Mouse (Mus musculus): ENCODE measurements around the gene Stx1b. TPM values are rescaled to one million over a fixed set of nuclear protein-coding genes. Genes with fewer than 3 reads are reported as not detected.

Stx1b gene
- polyA plus RNA-seq, 1 experiment = 0.01 TPM

- no peak overlapping the region for H3K4me3 ChIP-seq (ENCODE audit: insufficient read depth, poor library complexity, severe bottlenecking)
- TF ChIP-seq MAX (IDR thresholded peaks at IDR 0.05) (no peak), MYOG (IDR thresholded peaks at IDR 0.05; ENCODE audit: control insufficient read depth, extremely low read depth, insufficient read length) (no peak), USF1 (IDR thresholded peaks at IDR 0.05; ENCODE audit: low read depth) (no peak), FOSL1 (IDR thresholded peaks at IDR 0.05; ENCODE audit: insufficient read depth, low read length, poor library complexity, severe bottlenecking) (no peak), CTCF (IDR thresholded peaks at IDR 0.05; ENCODE audit: control insufficient read depth, insufficient read depth, insufficient read length) (no peak), MYOD1 (IDR thresholded peaks at IDR 0.05; ENCODE audit: control insufficient read depth, insufficient read length, low read depth) (no peak), CEBPB (IDR thresholded peaks at IDR 0.05; ENCODE audit: low read depth) (no peak)
- H3K36me3 ChIP-seq (ENCODE audit: control insufficient read depth, insufficient read depth) = no peaks in the 10 kb centered on the region
- H3K79me3 ChIP-seq (ENCODE audit: low read depth) = no peaks in the 10 kb centered on the region
- H3K27me3 ChIP-seq (ENCODE audit: control insufficient read depth, insufficient read depth, insufficient read length) = peaks cover 4% of the 10 kb centered on the region
- H3ac ChIP-seq (ENCODE audit: control insufficient read depth, insufficient read length, low read depth) = no peak overlapping the region
- H3K79me2 ChIP-seq (ENCODE audit: control insufficient read depth, insufficient read depth) = no peaks in the 10 kb centered on the region
Observed at GRCm38 (mm10) chr7:127815116-127815665, 9.2 kb downstream of the Stx1b start.

GRCm38 (mm10) chr7:127814241-127814921, 10.0 kb downstream of the Stx1b start:
- Histone ChIP-seq H3K4me3 (ENCODE audit: insufficient read depth, poor library complexity, severe bottlenecking) (no peak overlapping the region), H3K79me3 (ENCODE audit: low read depth) (no peaks in the 10 kb centered on the region), H3K79me2 (ENCODE audit: control insufficient read depth, insufficient read depth) (no peaks in the 10 kb centered on the region), H3K27me3 (ENCODE audit: control insufficient read depth, insufficient read depth, insufficient read length) (peaks cover 4% of the 10 kb centered on the region), H3K36me3 (ENCODE audit: control insufficient read depth, insufficient read depth) (no peaks in the 10 kb centered on the region), H3ac (ENCODE audit: control insufficient read depth, insufficient read length, low read depth) (no peak overlapping the region)
- no peak for TF ChIP-seq MYOG (IDR thresholded peaks at IDR 0.05; ENCODE audit: control insufficient read depth, extremely low read depth, insufficient read length)
- no peak for TF ChIP-seq CEBPB (IDR thresholded peaks at IDR 0.05; ENCODE audit: low read depth)

- H3K79me3 ChIP-seq (ENCODE audit: low read depth) = no peaks in the 10 kb centered on the region
- H3K36me3 ChIP-seq (ENCODE audit: control insufficient read depth, insufficient read depth) = no peaks in the 10 kb centered on the region
- peaks cover 4% of the 10 kb centered on the region for H3K27me3 ChIP-seq (ENCODE audit: control insufficient read depth, insufficient read depth, insufficient read length)
- no peak overlapping the region for H3ac ChIP-seq (ENCODE audit: control insufficient read depth, insufficient read length, low read depth)
- H3K79me2 ChIP-seq (ENCODE audit: control insufficient read depth, insufficient read depth) = no peaks in the 10 kb centered on the region
- no peak for TF ChIP-seq MYOG (IDR thresholded peaks at IDR 0.05; ENCODE audit: control insufficient read depth, extremely low read depth, insufficient read length)
- TF ChIP-seq MYOD1 (IDR thresholded peaks at IDR 0.05; ENCODE audit: control insufficient read depth, insufficient read length, low read depth) = no peak
- no peak for TF ChIP-seq USF1 (IDR thresholded peaks at IDR 0.05; ENCODE audit: low read depth)
- TF ChIP-seq CEBPB (IDR thresholded peaks at IDR 0.05; ENCODE audit: low read depth) = no peak
- TF ChIP-seq FOSL1 (IDR thresholded peaks at IDR 0.05; ENCODE audit: insufficient read depth, low read length, poor library complexity, severe bottlenecking) = no peak
- no peak for TF ChIP-seq CTCF (IDR thresholded peaks at IDR 0.05; ENCODE audit: control insufficient read depth, insufficient read depth, insufficient read length)
- no peak for TF ChIP-seq MAX (IDR thresholded peaks at IDR 0.05)
- H3K4me3 ChIP-seq (ENCODE audit: insufficient read depth, poor library complexity, severe bottlenecking) = no peak overlapping the region
Observed at GRCm38 (mm10) chr7:127813821-127814220, 10.5 kb downstream of the Stx1b start.

- H3K79me2 ChIP-seq (ENCODE audit: control insufficient read depth, insufficient read depth) = no peaks in the 10 kb centered on the region
- H3K79me3 ChIP-seq (ENCODE audit: low read depth) = no peaks in the 10 kb centered on the region
- no peak for TF ChIP-seq MYOG (IDR thresholded peaks at IDR 0.05; ENCODE audit: control insufficient read depth, extremely low read depth, insufficient read length)
- TF ChIP-seq CEBPB (IDR thresholded peaks at IDR 0.05; ENCODE audit: low read depth) = no peak
- no peak for TF ChIP-seq FOSL1 (IDR thresholded peaks at IDR 0.05; ENCODE audit: insufficient read depth, low read length, poor library complexity, severe bottlenecking)
- TF ChIP-seq USF1 (IDR thresholded peaks at IDR 0.05; ENCODE audit: low read depth) = no peak
- TF ChIP-seq MYOD1 (IDR thresholded peaks at IDR 0.05; ENCODE audit: control insufficient read depth, insufficient read length, low read depth) = no peak
- no peak for TF ChIP-seq MAX (IDR thresholded peaks at IDR 0.05)
- no peak for TF ChIP-seq CTCF (IDR thresholded peaks at IDR 0.05; ENCODE audit: control insufficient read depth, insufficient read depth, insufficient read length)
- no peaks in the 10 kb centered on the region for H3K36me3 ChIP-seq (ENCODE audit: control insufficient read depth, insufficient read depth)
- H3ac ChIP-seq (ENCODE audit: control insufficient read depth, insufficient read length, low read depth) = no peak overlapping the region
- peaks cover 4% of the 10 kb centered on the region for H3K27me3 ChIP-seq (ENCODE audit: control insufficient read depth, insufficient read depth, insufficient read length)
- no peak overlapping the region for H3K4me3 ChIP-seq (ENCODE audit: insufficient read depth, poor library complexity, severe bottlenecking)
Observed at GRCm38 (mm10) chr7:127812292-127812691, 12.1 kb downstream of the Stx1b start.

GRCm38 (mm10) chr7:127811240-127811639, 13.1 kb downstream of the Stx1b start:
- no peaks in the 10 kb centered on the region for H3K79me2 ChIP-seq (ENCODE audit: control insufficient read depth, insufficient read depth)
- TF ChIP-seq MYOG (IDR thresholded peaks at IDR 0.05; ENCODE audit: control insufficient read depth, extremely low read depth, insufficient read length) (no peak), CTCF (IDR thresholded peaks at IDR 0.05; ENCODE audit: control insufficient read depth, insufficient read depth, insufficient read length) (no peak), MYOD1 (IDR thresholded peaks at IDR 0.05; ENCODE audit: control insufficient read depth, insufficient read length, low read depth) (no peak), FOSL1 (IDR thresholded peaks at IDR 0.05; ENCODE audit: insufficient read depth, low read length, poor library complexity, severe bottlenecking) (no peak), CEBPB (IDR thresholded peaks at IDR 0.05; ENCODE audit: low read depth) (no peak), MAX (IDR thresholded peaks at IDR 0.05) (no peak), USF1 (IDR thresholded peaks at IDR 0.05; ENCODE audit: low read depth) (no peak)
- H3ac ChIP-seq (ENCODE audit: control insufficient read depth, insufficient read length, low read depth) = no peak overlapping the region
- no peak overlapping the region for H3K4me3 ChIP-seq (ENCODE audit: insufficient read depth, poor library complexity, severe bottlenecking)
- peaks cover 4% of the 10 kb centered on the region for H3K27me3 ChIP-seq (ENCODE audit: control insufficient read depth, insufficient read depth, insufficient read length)
- no peaks in the 10 kb centered on the region for H3K79me3 ChIP-seq (ENCODE audit: low read depth)
- H3K36me3 ChIP-seq (ENCODE audit: control insufficient read depth, insufficient read depth) = no peaks in the 10 kb centered on the region

Data from C2C12 (cell line).